Mouse (Mus musculus) liver, postnatal 0 days (tissue): Measurements from ENCODE around the gene Rgmb.

Source experiments
- CTCF ChIP-seq: sonication (generic); IDR thresholded peaks from 2 replicates; pipeline ENCODE4 v1.5.1; 2016; ENCODE audit warnings: antibody characterized with exemption, low read depth
- EP300 ChIP-seq: IDR thresholded peaks from 2 replicates; pipeline ENCODE4 v1.6.1; 2016; ENCODE audit warnings: antibody characterized with exemption, low read depth, mild to moderate bottlenecking

DNA sequence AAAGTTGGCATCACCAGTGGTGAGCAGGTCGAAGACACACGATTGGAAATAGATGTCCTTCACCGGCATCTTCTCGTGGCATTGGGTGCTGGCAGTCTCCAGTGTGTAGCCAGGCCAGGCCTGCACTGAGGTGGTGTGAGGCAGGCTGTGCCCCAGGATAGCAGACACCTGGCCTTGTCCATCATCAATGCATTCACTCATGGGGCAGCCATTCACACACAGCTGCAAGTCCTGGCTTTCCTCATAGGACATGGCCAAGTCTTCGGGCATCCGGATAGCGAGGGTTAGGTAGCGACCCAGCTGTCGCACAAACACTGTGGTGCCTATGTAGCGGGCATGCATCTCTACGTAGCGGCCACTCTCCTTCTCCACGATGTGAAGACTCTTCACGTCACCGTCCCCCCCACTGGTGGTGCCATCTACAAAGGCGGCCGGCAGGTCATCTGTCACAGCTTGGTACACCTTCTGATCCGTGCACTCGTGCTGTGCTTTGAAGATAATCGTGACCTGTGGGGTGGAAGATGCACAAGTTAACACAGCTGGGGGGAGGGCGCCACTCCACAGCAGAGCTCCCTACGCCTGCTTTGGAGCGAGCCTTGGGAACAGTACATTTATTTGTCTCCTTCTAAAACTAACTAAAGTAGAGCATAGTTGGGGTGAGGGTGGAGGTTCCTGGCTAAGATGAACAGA lies 23.4 kb downstream of the Rgmb start:
- no peak for TF ChIP-seq EP300
- no peak for TF ChIP-seq CTCF
